Mouse (Mus musculus) gastrocnemius, adult 18-20 months (tissue): Measurements from ENCODE around the gene Tmem220. TPM values are rescaled to one million over a fixed set of nuclear protein-coding genes. Genes with fewer than 3 reads are reported as not detected.
A peak's percentile ranks its signal among the peaks of the same experiment; 100 is the strongest.

Source experiments
- DNase-seq: peaks from one replicate; pipeline ENCODE4 v3.0.0; 2021; ENCODE audit warnings: low spot score
- total RNA-seq, 2 experiments: library from RNA; stranded (reverse); gene quantifications; 2 replicates each; pipeline ENCODE4 v1.2.3; 2021

Tmem220 gene
- total RNA-seq, 2 experiments from 2014 or later = 0.83 to 1.0 TPM

GRCm38 (mm10) chr11:67054754-67055365, 29.9 kb downstream of the Tmem220 start:
- DNase-seq = no peak

GRCm38 (mm10) chr11:67061311-67061710, 36.4 kb downstream of the Tmem220 start:
- no peak for DNase-seq

GRCm38 (mm10) chr11:67062726-67063125, 37.8 kb downstream of the Tmem220 start:
- no peak for DNase-seq

- no peak for DNase-seq
These were observed 42.8 kb downstream of the Tmem220 start for GRCm38 (mm10) chr11:67067741-67068140.

- no peak for DNase-seq
These were observed 47.7 kb downstream of the Tmem220 start for GRCm38 (mm10) chr11:67072615-67073130.

- DNase-seq = no peak
These were observed 50.1 kb downstream of the Tmem220 start for GRCm38 (mm10) chr11:67075036-67075435.

GRCm38 (mm10) chr11:67076781-67077180, 51.8 kb downstream of the Tmem220 start:
- no peak for DNase-seq

- DNase-seq = no peak
These were observed 52.5 kb downstream of the Tmem220 start for GRCm38 (mm10) chr11:67077435-67077834.

- no peak for DNase-seq
These were observed 53.0 kb downstream of the Tmem220 start, which contains the start of gene Myh3 for GRCm38 (mm10) chr11:67078000-67078399. Myh3 (plus strand) TSS chr11:67078300.

GRCm38 (mm10) chr11:67078888-67079287, 53.9 kb downstream of the Tmem220 start:
- DNase-seq = no peak

GRCm38 (mm10) chr11:67079740-67080139, 54.8 kb downstream of the Tmem220 start:
- DNase-seq = no peak

- DNase-seq = peak; percentile 58
These were observed 55.2 kb downstream of the Tmem220 start for GRCm38 (mm10) chr11:67080168-67080567.

- peak; percentile 31 for DNase-seq
These were observed 56.2 kb downstream of the Tmem220 start for GRCm38 (mm10) chr11:67081125-67081649.

GRCm38 (mm10) chr11:67082188-67082587, 57.2 kb downstream of the Tmem220 start:
- DNase-seq = no peak

GRCm38 (mm10) chr11:67082793-67083192, 57.8 kb downstream of the Tmem220 start:
- DNase-seq = no peak

- DNase-seq = no peak
These were observed 58.3 kb downstream of the Tmem220 start for GRCm38 (mm10) chr11:67083239-67083638.

- no peak for DNase-seq
These were observed 58.9 kb downstream of the Tmem220 start for GRCm38 (mm10) chr11:67083712-67084340.

Other genes with a start within 250 kb of the Tmem220 start
- gene Pirt, start 113.2 kb upstream of the Tmem220 start, total RNA-seq = under 1 TPM in 1 of 2 experiments, not detected in 1; 0.09 TPM
- gene Tmem238l, start 68.5 kb upstream of the Tmem220 start, total RNA-seq = not detected
- 1 to 10 TPM; 6.5 to 8.2 TPM for gene Adprm, start 27.4 kb downstream of the Tmem220 start, total RNA-seq
- gene Sco1, start 27.5 kb downstream of the Tmem220 start, total RNA-seq = 1 to 10 TPM; 7.0 to 7.7 TPM
- 10 to 100 TPM in 1 of 2 experiments, 1 to 10 TPM in 1; 9.5 to 15.9 TPM for gene Myh3, start 53.1 kb downstream of the Tmem220 start, total RNA-seq
- 1,000 to 10,000 TPM; 2,421 to 2,564 TPM for gene Myh2, start 145.9 kb downstream of the Tmem220 start, total RNA-seq
- gene Myh1, start 174.9 kb downstream of the Tmem220 start, total RNA-seq = 1,000 to 10,000 TPM; 2,776 to 3,903 TPM
- gene Myh4, start 212.9 kb downstream of the Tmem220 start, total RNA-seq = over 10,000 TPM; 26,101 to 26,132 TPM